Mouse (Mus musculus) cerebellum, adult (tissue): ENCODE results near the gene Clptm1.

Experiments
- ATAC-seq: cut with Nextera tagmentation; 2 replicates; pipeline ENCODE4 v1.9.2; 2017; ENCODE audit warnings: mild to moderate bottlenecking, moderate library complexity, mixed read lengths; ENCODE audit not compliant: insufficient number of reproducible peaks, low FRiP score, low TSS enrichment

The Clptm1 gene

GRCm38 (mm10) chr7:19667434-19667833 is 2.6 kb upstream of the Clptm1 start:
- ATAC-seq = no peak

GRCm38 (mm10) chr7:19666750-19667149 is 1.9 kb upstream of the Clptm1 start:
- no peak for ATAC-seq

- peak; percentile 42; the same call in 1 of the 2 replicates for ATAC-seq
Observed at GRCm38 (mm10) chr7:19664455-19664954, 328 bp downstream of the Clptm1 start.

- no peak for ATAC-seq
Observed at GRCm38 (mm10) chr7:19663940-19664339, 893 bp downstream of the Clptm1 start.

- ATAC-seq = no peak
Observed at GRCm38 (mm10) chr7:19652614-19653013, 12.2 kb downstream of the Clptm1 start.

- ATAC-seq = no peak
Observed at GRCm38 (mm10) chr7:19651063-19651786, 13.6 kb downstream of the Clptm1 start.

- no peak for ATAC-seq
Observed at GRCm38 (mm10) chr7:19641223-19641622, 23.6 kb downstream of the Clptm1 start.

GRCm38 (mm10) chr7:19635074-19635827 is 29.6 kb downstream of the Clptm1 start:
- no peak for ATAC-seq

- ATAC-seq = no peak
Observed at GRCm38 (mm10) chr7:19634591-19634990, 30.2 kb downstream of the Clptm1 start.

- ATAC-seq = no peak
Observed at GRCm38 (mm10) chr7:19633855-19634254, 31.0 kb downstream of the Clptm1 start.

- ATAC-seq = no peak
Observed at GRCm38 (mm10) chr7:19633197-19633596, 31.6 kb downstream of the Clptm1 start.

GRCm38 (mm10) chr7:19632720-19633119 is 32.1 kb downstream of the Clptm1 start:
- no peak for ATAC-seq

- ATAC-seq = no peak
Observed at GRCm38 (mm10) chr7:19632275-19632674, 32.6 kb downstream of the Clptm1 start.

GRCm38 (mm10) chr7:19629361-19629734 is 35.5 kb downstream of the Clptm1 start, which contains the start of gene Relb:
Relb (minus strand) TSS chr7:19629438.
- 0 out of 2 replicates have a peak, but pooled peaks have one; percentile 11 for ATAC-seq

GRCm38 (mm10) chr7:19628536-19629360 is 36.1 kb downstream of the Clptm1 start:
- peak; percentile 63; the same call in 1 of the 2 replicates for ATAC-seq

- no peak for ATAC-seq
Observed at GRCm38 (mm10) chr7:19628192-19628535, 36.7 kb downstream of the Clptm1 start.

GRCm38 (mm10) chr7:19627721-19628120 is 37.1 kb downstream of the Clptm1 start:
- no peak for ATAC-seq

GRCm38 (mm10) chr7:19623433-19623832 is 41.4 kb downstream of the Clptm1 start:
- ATAC-seq = no peak

GRCm38 (mm10) chr7:19622241-19622640 is 42.6 kb downstream of the Clptm1 start:
- no peak for ATAC-seq

GRCm38 (mm10) chr7:19620811-19621210 is 44.0 kb downstream of the Clptm1 start:
- ATAC-seq = no peak
